Mouse (Mus musculus) intestine, embryonic 14.5 days (tissue): ENCODE results near the gene Ak7. TPM values are rescaled to one million over a fixed set of nuclear protein-coding genes. Genes with fewer than 3 reads are reported as not detected.

Experiments used
- ATAC-seq: fragments of 200-750 bp; cut with Nextera tagmentation; replicated peaks from 2 replicates; pipeline ENCODE4 v1.8.0; 2017; ENCODE audit warnings: low read depth, moderate number of reproducible peaks, moderate TSS enrichment, moderate library complexity; ENCODE audit not compliant: low FRiP score, low TSS enrichment
- DNase-seq: peaks from one replicate; pipeline ENCODE4 v3.0.0-alpha.2; 2018; ENCODE audit warnings: low spot score
- H3K27ac ChIP-seq: fragments of 300-500 bp; sonication (generic); 2 replicates; pipeline ENCODE4 v1.5.1; 2014; ENCODE audit warnings: low read depth, mild to moderate bottlenecking, control low read depth
- H3K27me3 ChIP-seq: fragments of 300-500 bp; sonication (generic); replicated peaks from 2 replicates; pipeline ENCODE4 v1.6.1; 2014; ENCODE audit warnings: low read length, control low read depth; ENCODE audit not compliant: control insufficient read depth, insufficient read depth
- H3K36me3 ChIP-seq: fragments of 300-500 bp; sonication (generic); 2 replicates; pipeline ENCODE4 v1.6.1; 2014; ENCODE audit warnings: low read length, control low read depth; ENCODE audit not compliant: control insufficient read depth, insufficient read depth
- H3K4me1 ChIP-seq: fragments of 300-500 bp; sonication (generic); replicated peaks from 2 replicates; pipeline ENCODE4 v1.6.1; 2014; ENCODE audit warnings: low read length, control low read depth, mixed read lengths; ENCODE audit not compliant: control insufficient read depth, insufficient read depth
- H3K4me2 ChIP-seq: fragments of 300-500 bp; sonication (generic); 2 replicates; pipeline ENCODE4 v1.6.1; 2014; ENCODE audit warnings: low read length
- H3K4me3 ChIP-seq: fragments of 300-500 bp; sonication (generic); 2 replicates; pipeline ENCODE4 v1.5.1; 2014; ENCODE audit warnings: low read depth, low read length, control low read depth, mixed read lengths
- H3K9ac ChIP-seq: fragments of 300-500 bp; sonication (generic); 2 replicates; pipeline ENCODE4 v1.6.1; 2014; ENCODE audit warnings: mild to moderate bottlenecking, low read length
- H3K9me3 ChIP-seq: fragments of 300-500 bp; sonication (generic); 2 replicates; pipeline ENCODE4 v1.6.1; 2016; ENCODE audit warnings: low read length, control low read depth; ENCODE audit not compliant: control insufficient read depth
- WGBS: fragments of 180-500 bp; shearing (Covaris S2); extraction: QIAGEN DNeasy Blood & Tissue Kit; methylation state at CpG from one replicate; pipeline ENCODE4 v1.1.7; 2014; 5-methylcytosine and 5-hydroxymethylcytosine counted together
- polyA plus RNA-seq: library from polyadenylated mRNA; unstranded; fragments of >200 nt; fragmentation: Nextera tagmentation; extraction: Ambion mirVana; gene quantifications from 2 replicates; pipeline ENCODE4 v1.2.1, GENCODE M21; 2014

Ak7 gene
- polyA plus RNA-seq, 1 experiment from 2014 or later = 0.37 TPM

DNA sequence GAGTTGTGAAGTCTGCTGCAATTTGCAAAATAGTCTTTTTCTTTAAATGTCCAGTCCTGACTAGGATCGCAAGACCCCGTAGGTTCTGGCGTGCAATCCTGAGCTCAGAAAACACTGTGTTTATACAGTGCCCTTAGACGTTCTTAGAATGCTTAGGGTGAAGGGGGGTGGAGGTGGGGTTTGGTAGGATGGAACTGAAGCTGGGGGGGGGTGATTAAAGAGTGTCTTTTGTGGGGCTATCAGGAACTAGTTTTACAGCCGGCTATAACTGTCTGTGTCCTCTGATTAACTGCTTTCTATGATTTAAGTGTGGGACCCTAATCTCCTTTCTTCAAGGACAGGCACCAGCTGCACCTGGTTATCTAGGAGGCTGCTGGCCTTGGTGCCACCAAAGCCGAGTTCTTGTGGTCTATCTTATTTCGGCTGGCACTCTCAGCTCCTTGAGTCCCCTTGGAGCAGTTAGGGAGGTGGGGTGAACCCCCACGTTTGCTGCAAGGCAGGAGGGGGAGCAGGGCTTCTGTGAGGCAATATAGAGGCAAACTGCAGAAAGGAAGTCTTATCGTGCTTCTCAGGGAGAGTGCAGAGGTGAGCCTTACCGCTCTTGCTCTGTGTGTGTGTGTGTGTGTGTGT, 54.2 kb downstream of the Ak7 start:
- ATAC-seq (peak; percentile 49), DNase-seq (peak; percentile 67)
- Histone ChIP-seq H3K27me3 (no peaks in the 10 kb centered on the region), H3K4me1 (no peaks in the 10 kb centered on the region), H3K4me2 (no peak overlapping the region), H3K36me3 (no peaks in the 10 kb centered on the region), H3K4me3 (no peak overlapping the region), H3K9me3 (no peaks in the 10 kb centered on the region), H3K27ac (no peak overlapping the region), H3K9ac (no peak overlapping the region)
- 12% methylated on average over 10 of the region's 10 CpGs for WGBS

DNA sequence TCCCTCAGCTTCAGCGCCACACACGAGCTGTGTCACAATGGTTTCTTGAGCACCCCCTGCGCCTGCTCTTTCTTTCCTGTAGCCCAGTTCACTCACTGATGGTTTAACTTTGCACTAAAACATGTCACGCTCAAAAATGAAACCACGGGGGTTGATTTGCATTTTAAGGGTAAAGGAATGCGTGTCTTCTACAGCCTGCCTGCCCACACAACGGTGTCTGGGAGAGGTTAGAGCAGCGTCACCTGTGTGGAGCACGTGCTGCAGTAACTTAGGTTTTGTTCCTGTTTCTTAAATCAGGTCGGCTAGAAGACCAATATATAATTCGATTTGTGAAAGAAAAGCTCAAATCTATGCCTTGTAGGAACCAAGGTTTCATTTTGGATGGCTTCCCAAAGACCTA, 55.4 kb downstream of the Ak7 start:
- Histone ChIP-seq H3K4me3 (no peak overlapping the region), H3K4me1 (no peaks in the 10 kb centered on the region), H3K9ac (no peak overlapping the region), H3K4me2 (no peak overlapping the region), H3K27ac (no peak overlapping the region), H3K36me3 (no peaks in the 10 kb centered on the region), H3K9me3 (no peaks in the 10 kb centered on the region), H3K27me3 (no peaks in the 10 kb centered on the region)
- WGBS = 70% methylated on average over 11 of the region's 11 CpGs
- DNase-seq (no peak), ATAC-seq (no peak)

DNA sequence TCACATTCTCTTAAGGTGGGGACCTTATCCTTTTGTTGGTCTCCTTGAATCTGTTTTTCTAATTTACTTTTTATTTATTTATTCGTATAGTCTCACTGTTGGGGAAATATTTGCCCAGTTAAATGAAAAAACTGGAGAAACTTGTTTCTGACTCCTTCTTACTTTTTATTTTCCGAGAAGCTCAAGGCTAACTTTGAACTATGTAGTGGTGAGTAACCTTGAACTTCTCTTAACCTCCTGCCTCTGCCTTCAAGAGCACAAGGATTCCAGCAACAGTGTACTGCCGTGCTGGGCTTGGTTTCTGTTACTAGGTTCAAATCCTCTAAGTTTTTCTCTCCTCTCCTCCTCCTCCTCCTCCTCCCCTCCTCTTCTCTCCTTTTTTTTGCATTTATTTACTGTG, 55.9 kb downstream of the Ak7 start:
- H3K4me2 ChIP-seq = no peak overlapping the region
- no peak overlapping the region for H3K9ac ChIP-seq
- no peak overlapping the region for H3K27ac ChIP-seq
- DNase-seq (no peak), ATAC-seq (no peak)
- whole genome bisulfite sequencing = 70% methylated on average over 3 of the region's 3 CpGs
- no peaks in the 10 kb centered on the region for H3K4me1 ChIP-seq
- H3K9me3 ChIP-seq = no peaks in the 10 kb centered on the region
- no peaks in the 10 kb centered on the region for H3K27me3 ChIP-seq
- no peaks in the 10 kb centered on the region for H3K36me3 ChIP-seq
- H3K4me3 ChIP-seq = no peak overlapping the region

DNA sequence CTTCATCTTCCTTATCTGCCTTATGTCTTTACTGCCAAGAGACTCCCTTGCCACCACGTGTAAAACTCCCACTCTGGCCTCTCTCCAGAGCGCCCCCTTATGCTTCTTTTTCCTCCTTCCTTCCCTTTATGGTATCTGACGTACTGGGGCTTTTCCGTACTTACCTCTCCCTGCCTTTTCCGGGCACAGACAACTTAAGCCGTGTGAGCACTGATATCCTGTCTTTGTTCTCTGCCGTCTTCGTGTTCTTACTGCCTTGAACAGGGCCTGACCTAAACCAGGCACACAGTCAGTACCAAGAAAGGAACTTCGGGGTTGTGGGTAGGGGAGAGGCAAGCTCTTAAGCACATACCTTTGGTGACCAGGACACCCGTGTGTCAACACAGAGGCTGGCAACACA, 63.9 kb downstream of the Ak7 start:
- H3K4me1 ChIP-seq = no peaks in the 10 kb centered on the region
- 69% methylated on average over 10 of the region's 10 CpGs for WGBS

DNA sequence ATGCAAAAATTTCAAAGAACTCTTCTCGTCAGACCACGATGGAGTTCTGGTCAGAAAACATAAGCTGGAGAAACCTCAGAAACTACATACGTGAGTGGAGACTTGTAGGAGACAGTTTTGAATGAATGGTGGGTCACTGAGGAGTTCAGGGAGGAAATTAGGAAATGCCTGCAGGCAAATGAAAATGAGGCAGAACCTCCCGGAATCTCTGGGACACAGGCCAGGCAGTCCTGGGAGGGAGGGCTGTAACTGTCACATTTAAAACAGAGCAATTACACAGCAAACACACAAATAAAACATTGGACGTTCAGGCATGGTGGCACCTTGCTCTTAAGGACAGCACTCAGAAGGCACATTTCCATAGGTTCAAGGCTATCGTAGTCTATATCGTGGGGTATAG, 69.1 kb downstream of the Ak7 start:
- no peaks in the 10 kb centered on the region for H3K36me3 ChIP-seq
- WGBS = 69% methylated on average over 7 of the region's 7 CpGs
- H3K9ac ChIP-seq = no peak overlapping the region
- ATAC-seq = no peak
- no peak overlapping the region for H3K4me2 ChIP-seq
- H3K27ac ChIP-seq = no peak overlapping the region
- DNase-seq = no peak
- no peaks in the 10 kb centered on the region for H3K27me3 ChIP-seq
- no peaks in the 10 kb centered on the region for H3K9me3 ChIP-seq
- no peak overlapping the region for H3K4me3 ChIP-seq
- H3K4me1 ChIP-seq = no peaks in the 10 kb centered on the region

More for the DNA sequence above, 63.9 kb downstream of the Ak7 start:
- no peak overlapping the region for H3K4me3 ChIP-seq
- ATAC-seq (no peak), DNase-seq (no peak)
- H3K27me3 ChIP-seq = no peaks in the 10 kb centered on the region
- H3K36me3 ChIP-seq = no peaks in the 10 kb centered on the region
- no peaks in the 10 kb centered on the region for H3K9me3 ChIP-seq
- no peak overlapping the region for H3K9ac ChIP-seq
- H3K4me2 ChIP-seq = no peak overlapping the region
- no peak overlapping the region for H3K27ac ChIP-seq

DNA sequence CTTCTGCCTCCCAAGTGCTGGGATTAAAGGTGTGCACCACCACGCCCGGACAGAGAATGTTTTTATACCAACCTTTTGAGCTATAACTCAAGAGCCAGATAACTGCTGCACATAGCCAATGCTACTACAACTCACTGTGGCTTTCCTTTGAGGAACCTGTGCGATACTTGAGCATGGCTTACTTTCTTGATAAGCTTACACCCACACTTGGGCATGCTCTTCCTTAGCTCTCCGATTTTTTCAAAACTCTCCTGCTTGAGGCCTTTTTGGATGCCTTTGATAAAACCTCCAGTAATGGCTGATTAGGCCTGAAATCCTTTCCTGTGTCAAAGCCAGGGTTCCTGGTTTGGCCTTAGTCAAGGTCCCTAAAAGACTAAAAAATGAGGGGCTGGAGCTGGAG, 71.9 kb downstream of the Ak7 start:
- Histone ChIP-seq H3K4me3 (no peak overlapping the region), H3K9ac (no peak overlapping the region), H3K9me3 (no peaks in the 10 kb centered on the region), H3K4me2 (no peak overlapping the region), H3K36me3 (no peaks in the 10 kb centered on the region), H3K27me3 (no peaks in the 10 kb centered on the region), H3K4me1 (no peaks in the 10 kb centered on the region), H3K27ac (no peak overlapping the region)
- DNase-seq = no peak
- ATAC-seq = no peak
- WGBS = 91% methylated on average over 4 of the region's 4 CpGs

DNA sequence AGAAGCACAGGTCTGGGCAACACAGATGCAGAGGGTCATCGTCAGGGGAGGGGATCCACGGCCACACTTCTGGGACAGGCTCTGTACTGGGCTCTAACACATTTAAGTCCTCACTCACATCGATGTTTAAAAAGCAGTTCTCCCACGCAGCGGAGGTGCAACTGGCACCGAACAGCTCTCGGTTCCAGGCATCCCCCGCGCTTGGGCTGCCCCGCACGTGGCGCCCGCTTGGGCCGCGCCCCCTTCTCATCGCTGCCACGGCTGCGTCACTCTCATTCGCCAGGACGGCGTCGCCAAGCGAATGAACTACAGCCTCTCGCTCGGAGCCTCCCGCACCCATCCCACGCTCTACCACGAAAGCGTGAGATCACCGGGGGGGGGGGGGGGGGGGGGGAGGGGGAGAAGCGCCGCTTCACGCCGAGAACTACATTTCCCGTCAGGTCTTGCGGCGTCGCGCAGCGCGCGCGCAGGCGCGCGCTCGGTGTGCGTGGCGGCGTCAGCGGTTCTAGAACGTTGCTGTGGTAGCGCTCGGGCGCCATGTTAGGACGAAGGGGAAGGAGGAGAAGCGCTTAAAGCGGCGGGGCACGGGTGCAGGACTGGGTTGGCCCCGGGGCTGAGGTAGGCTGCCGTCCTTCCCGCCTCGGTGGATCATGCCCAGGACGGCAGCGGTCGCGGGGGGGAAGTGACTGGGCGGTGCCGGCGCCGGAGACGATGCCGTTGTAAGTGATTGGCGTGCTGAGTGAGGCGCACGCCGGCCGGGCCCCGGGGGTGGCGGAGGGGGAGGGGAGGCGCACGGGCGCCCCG, 78.6 kb downstream of the Ak7 start, which contains the start of gene Papola:
Gene Papola, plus strand, starts transcription at position 499 of the 804 bp plus-strand sequence.
- Histone ChIP-seq H3K36me3 (peaks cover 4% of the 10 kb centered on the region; the same call in 1 of the 2 replicates), H3K4me3 (peak within 1 kb of the TSS; percentile 89), H3K9ac (peak within 1 kb of the TSS; percentile 94), H3K4me1 (peaks cover 7% of the 10 kb centered on the region; the same call in 1 of the 2 replicates), H3K9me3 (no peaks in the 10 kb centered on the region), H3K27me3 (no peaks in the 10 kb centered on the region), H3K27ac (peak within 1 kb of the TSS; percentile 94), H3K4me2 (peak within 1 kb of the TSS; percentile 73)
- DNase-seq = peak; percentile 93
- peak; percentile 94 for ATAC-seq
- WGBS = under 1% methylated on average over 80 of the region's 85 CpGs

DNA sequence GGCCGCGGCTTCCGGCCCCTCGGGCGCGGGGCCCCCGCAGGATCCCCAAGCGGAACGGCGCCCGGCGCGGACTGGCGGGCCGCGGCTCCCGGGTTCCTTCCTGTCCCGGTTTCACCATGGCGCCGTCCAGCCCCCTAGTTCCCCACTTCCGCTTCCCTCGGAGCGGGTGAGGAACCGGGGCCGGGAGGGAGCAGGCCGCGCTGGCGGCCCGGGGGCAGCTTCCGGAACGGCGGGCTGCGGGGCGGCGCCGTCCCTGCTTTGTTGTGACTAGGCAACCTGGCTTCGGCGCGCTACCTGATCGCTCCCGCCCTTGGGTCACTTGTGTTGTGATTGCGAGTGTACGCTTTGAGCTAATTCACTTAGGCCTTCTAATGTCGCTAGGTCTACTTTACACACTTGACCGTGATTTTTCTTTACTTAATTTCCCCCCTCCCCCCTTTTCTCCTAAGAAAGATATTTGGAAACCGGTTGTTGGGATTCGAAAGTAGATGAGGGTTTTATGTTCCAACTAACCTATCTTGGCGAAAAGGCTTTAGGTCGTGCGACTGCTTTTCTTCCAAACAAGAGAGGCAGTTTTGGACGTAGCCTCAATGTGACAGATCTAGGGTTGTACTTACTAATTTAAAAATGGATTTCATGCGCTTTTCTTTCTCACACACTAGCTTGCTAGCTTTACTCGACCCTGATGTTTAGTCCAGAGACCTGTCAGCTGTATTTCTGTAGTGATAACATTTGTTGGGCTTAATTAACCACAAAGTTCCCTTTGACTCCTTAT, 79.4 kb downstream of the Ak7 start:
- Histone ChIP-seq H3K4me3 (peak overlapping the region; percentile 89), H3K27ac (peak overlapping the region; percentile 94), H3K9ac (peak overlapping the region; percentile 94), H3K4me2 (peak overlapping the region; percentile 73), H3K9me3 (no peaks in the 10 kb centered on the region), H3K4me1 (peaks cover 7% of the 10 kb centered on the region; the same call in 1 of the 2 replicates), H3K27me3 (no peaks in the 10 kb centered on the region), H3K36me3 (peaks cover 4% of the 10 kb centered on the region; the same call in 1 of the 2 replicates)
- ATAC-seq (peak; percentile 82), DNase-seq (peak; percentile 85)
- under 1% methylated on average over 43 of the region's 53 CpGs for WGBS
